Comparison of ENCODE assay signal across 8 mouse cellular contexts in genomic region chr9:122085055-122085454, GRCm38 (mm10). TPM values are rescaled to one million over a fixed set of nuclear protein-coding genes. Genes with fewer than 3 reads are reported as not detected.
DNase-seq lines count a peak whose midpoint lies in the region; ATAC-seq and TF ChIP-seq lines count a peak whose summit lies in the region.

No protein-coding gene starts in this region.

- TF ChIP-seq POLR2A in thymus, adult 2 months (IDR thresholded peaks at IDR 0.05; ENCODE audit: control insufficient read depth, extremely low read depth, insufficient read depth, low read length, poor library complexity) = no peak

- H3K36me3 ChIP-seq in forebrain, embryonic 10.5 days (replicated peaks) = no peaks in the 10 kb centered on the region
- H3K36me3 ChIP-seq in forebrain, embryonic 11.5 days (ENCODE audit: control insufficient read depth, insufficient read depth, low read length) = no peaks in the 10 kb centered on the region
- H3K36me3 ChIP-seq in thymus, adult 2 months (ENCODE audit: control insufficient read depth, insufficient read depth, low read length) = no peaks in the 10 kb centered on the region

- TF ChIP-seq CTCF in thymus, adult 2 months (IDR thresholded peaks at IDR 0.05; ENCODE audit: borderline replicate concordance, control insufficient read depth, extremely low read depth, insufficient read depth, low read length, poor library complexity) = no peak

- no peak for DNase-seq in forebrain, embryonic 10.5 days (ENCODE audit: extremely low spot score, low spot score)
- DNase-seq in forebrain, embryonic 11.5 days (ENCODE audit: low spot score) = no peak
- DNase-seq in thymus, postnatal 0 days (ENCODE audit: low spot score) = peak; percentile 7
- no peak for DNase-seq in thymus, adult 2 months
- DNase-seq in kidney, postnatal 10 days = peak; percentile 62
- DNase-seq in ovary, postnatal 36 days (ENCODE audit: low spot score) = peak; percentile 18
- DNase-seq in left cerebral cortex, adult 8-10 months (ENCODE audit: low spot score in 2 of 2) = no peak
- DNase-seq in right cerebral cortex, postnatal 36 days (ENCODE audit: low spot score in 2 of 2) = no peak

- no peak overlapping the region for H3K9ac ChIP-seq in forebrain, embryonic 11.5 days (ENCODE audit: low read length)

- no peak overlapping the region for H3K4me3 ChIP-seq in forebrain, embryonic 10.5 days
- H3K4me3 ChIP-seq in forebrain, embryonic 11.5 days (ENCODE audit: low read depth, low read length) = no peak overlapping the region
- no peak overlapping the region for H3K4me3 ChIP-seq in thymus, adult 2 months (ENCODE audit: control insufficient read depth, insufficient read depth, low read length)

- 64% methylated on average over 6 of the region's 6 CpGs for WGBS in forebrain, embryonic 10.5 days
- 44% methylated on average over 6 of the region's 6 CpGs for WGBS in forebrain, embryonic 11.5 days
- 45% methylated on average over 6 of the region's 6 CpGs for WGBS in thymus, adult 2 months

- peaks cover 21% of the 10 kb centered on the region for H3K4me1 ChIP-seq in forebrain, embryonic 10.5 days
- H3K4me1 ChIP-seq in forebrain, embryonic 11.5 days (replicated peaks; ENCODE audit: control insufficient read depth, insufficient read depth, low read length) = no peaks in the 10 kb centered on the region
- H3K4me1 ChIP-seq in thymus, adult 2 months (replicated peaks; ENCODE audit: control insufficient read depth, insufficient read depth, low read length) = no peaks in the 10 kb centered on the region

- H3K27me3 ChIP-seq in forebrain, embryonic 10.5 days (ENCODE audit: poor library complexity, severe bottlenecking) = no peaks in the 10 kb centered on the region
- no peaks in the 10 kb centered on the region for H3K27me3 ChIP-seq in forebrain, embryonic 11.5 days (ENCODE audit: control insufficient read depth, insufficient read depth, low read length)
- no peaks in the 10 kb centered on the region for H3K27me3 ChIP-seq in thymus, adult 2 months (ENCODE audit: control insufficient read depth, insufficient read depth, low read length)

- no peak for ATAC-seq in forebrain, embryonic 11.5 days (replicated peaks; ENCODE audit: low FRiP score)

- H3K27ac ChIP-seq in forebrain, embryonic 10.5 days = peak overlapping the region; percentile 40; the same call in 1 of the 2 replicates
- no peak overlapping the region for H3K27ac ChIP-seq in forebrain, embryonic 11.5 days (ENCODE audit: low read depth, low read length)
- H3K27ac ChIP-seq in thymus, adult 2 months (ENCODE audit: control insufficient read depth, insufficient read depth, low read length) = no peak overlapping the region

- H3K4me2 ChIP-seq in forebrain, embryonic 11.5 days (ENCODE audit: low read depth, low read length, severe bottlenecking) = no peak overlapping the region

- no peaks in the 10 kb centered on the region for H3K9me3 ChIP-seq in forebrain, embryonic 10.5 days
- H3K9me3 ChIP-seq in forebrain, embryonic 11.5 days (ENCODE audit: control insufficient read depth, low read length) = no peaks in the 10 kb centered on the region

RNA-seq across cellular contexts. Expression of gene Snrk, which starts 32.0 kb away (rescaled TPM):
- polyA plus RNA-seq in forebrain, embryonic 10.5 days (2016; fragmentation: Nextera tagmentation; extraction: Ambion mirVana) = 31.8 and 35.4 TPM in 2 replicates
- 31.5 and 42.4 TPM in 2 replicates for polyA plus RNA-seq in forebrain, embryonic 11.5 days (2014; fragmentation: Nextera tagmentation; extraction: Ambion mirVana)
- 38.5 and 42.3 TPM in 2 replicates for polyA plus RNA-seq in thymus, postnatal 0 days (2015; fragmentation: Nextera tagmentation; extraction: Ambion mirVana)
- 50.0 and 54.2 TPM in 2 replicates for polyA plus RNA-seq in thymus, adult 2 months (2012; rRNA removed)
- total RNA-seq in left cerebral cortex, adult 8-10 months (2022) = 100 to 1,000 TPM; 105 to 111 (median 109) TPM

Comparison
In these comparisons a context has a peak if more than half of its experiments do, and no peak if none do; other contexts are left out.
1. DNase-seq: peak in thymus, postnatal 0 days (single experiment), kidney, postnatal 10 days (single experiment) and ovary, postnatal 36 days (single experiment); none in forebrain, embryonic 10.5 days (single experiment), forebrain, embryonic 11.5 days (single experiment), thymus, adult 2 months (single experiment), left cerebral cortex, adult 8-10 months (0 of 2) and right cerebral cortex, postnatal 36 days (0 of 2).